Mouse (Mus musculus) E14TG2a.4 (cell line): ENCODE data around the gene Tmem56.

Source experiments
- CTCF ChIP-seq: conservative IDR thresholded peaks from 2 replicates; pipeline ENCODE4 v1.5.1; 2014; ENCODE audit warnings: low read length
- NANOG ChIP-seq: IDR thresholded peaks from 2 replicates; pipeline ENCODE4 v1.6.1; 2014; ENCODE audit warnings: borderline replicate concordance, low read length, mixed read lengths
- POU5F1 ChIP-seq: IDR thresholded peaks from 2 replicates; pipeline ENCODE4 v1.6.1; 2014; ENCODE audit warnings: low read length, borderline replicate concordance

DNA sequence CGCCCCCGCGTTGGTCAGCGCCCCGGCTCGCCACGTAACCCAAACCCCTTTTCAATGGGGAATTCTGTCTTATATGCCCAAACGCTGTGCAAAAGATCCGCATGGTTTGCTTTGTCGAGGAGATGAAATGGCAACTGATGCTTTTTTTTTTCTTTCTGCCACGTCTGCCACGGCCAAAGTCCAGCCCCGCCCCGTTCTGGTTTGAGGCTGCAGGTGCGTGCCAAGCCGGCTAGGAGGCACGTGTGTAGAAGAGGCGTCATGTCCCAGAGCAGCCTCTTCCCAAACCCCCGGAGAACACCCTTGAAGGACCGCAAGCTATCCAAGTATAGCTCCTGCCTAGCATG is 19.7 kb downstream of the Tmem56 start:
- no peak for TF ChIP-seq CTCF
- TF ChIP-seq POU5F1: no peak
- TF ChIP-seq NANOG: no peak
